Mouse (Mus musculus) stomach, postnatal 0 days (tissue): ENCODE data around the gene Cep57.

ENCODE experiments used
- CTCF ChIP-seq: IDR thresholded peaks from 2 replicates; pipeline ENCODE4 v1.5.1; 2016; ENCODE audit warnings: antibody characterized with exemption, low read depth, mild to moderate bottlenecking, moderate library complexity
- EP300 ChIP-seq: optimal IDR thresholded peaks from 2 replicates; pipeline ENCODE3; 2016; ENCODE audit warnings: antibody characterized with exemption

- no peak for TF ChIP-seq EP300
- TF ChIP-seq CTCF: peak; percentile 18; the same call in 1 of the 2 replicates
These were observed 32.6 kb downstream of the Cep57 start for GRCm38 (mm10) chr9:13794302-13794701.
